In the genomic region with DNA sequence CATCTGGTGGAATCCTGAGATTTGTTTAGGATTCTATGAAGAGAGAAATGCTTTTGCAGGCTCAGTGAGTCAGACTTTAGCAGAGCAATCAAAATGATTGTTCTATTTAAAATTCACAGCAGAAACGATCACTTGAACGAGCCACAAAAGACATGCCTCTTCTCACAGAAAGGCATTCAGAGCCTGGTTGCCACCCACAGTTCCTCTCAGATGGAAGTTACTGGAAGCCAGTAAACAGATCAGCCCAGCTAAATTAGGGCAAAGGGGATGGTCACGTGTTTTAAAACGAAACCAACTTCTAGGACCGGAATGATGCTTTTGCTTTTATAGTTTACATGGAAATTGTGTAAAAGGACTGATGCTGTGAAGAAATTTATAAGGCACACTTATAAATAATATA, we compare ENCODE assay signal across 12 mouse cellular contexts. TPM values are rescaled to one million over a fixed set of nuclear protein-coding genes. Genes with fewer than 3 reads are reported as not detected.
DNase-seq lines count a peak whose midpoint lies in the region; TF ChIP-seq lines count a peak whose summit lies in the region.
"Had no signal": no experiment of that assay in that cellular context is flagged by ENCODE, and none has a peak within 500 bp of the region (broad histone marks: within the 10 kb centered on the region; RNA-seq: fewer than 3 reads in every experiment).

No protein-coding gene starts in this region.

- intact Hi-C loops in gastrocnemius, adult 2 months (cut with DNase I) = no loop called here
- intact Hi-C loops in gastrocnemius, postnatal 14 days (cut with DNase I; ENCODE audit: low total_unique reads) = no loop called here
- intact Hi-C loops in left cerebral cortex, postnatal 36 days (cut with DNase I) = no loop called here

- H3K4me3 ChIP-seq in gastrocnemius, adult 2 months = no peak overlapping the region; the same call in 1 of the 2 replicates
- H3K4me3 ChIP-seq: liver, embryonic 12.5 days; midbrain, embryonic 10.5 days had no signal

- TF ChIP-seq CTCF in gastrocnemius, adult 2 months (IDR thresholded peaks at IDR 0.05) = no peak
- TF ChIP-seq CTCF in brain, embryonic 14.5 days (IDR thresholded peaks at IDR 0.05; ENCODE audit: borderline replicate concordance, extremely low read depth, insufficient read depth, insufficient read length) = no peak

- DNase-seq in gastrocnemius, adult 2 months = no peak
- no peak for DNase-seq in gastrocnemius, postnatal 14 days
- DNase-seq in left cerebral cortex, adult 11 months (ENCODE audit: low spot score) = peak; percentile 59
- DNase-seq in left cerebral cortex, postnatal 36 days (ENCODE audit: low spot score in 2 of 2) = no peak
- peak; percentile 65 for DNase-seq in brain, embryonic 14.5 days (ENCODE audit: low read depth)
- DNase-seq in left cerebral cortex, adult 8-10 months (ENCODE audit: low spot score in 2 of 2) = peak; percentile 37 to 65
- no peak for DNase-seq in spleen, postnatal 14 days (ENCODE audit: low spot score in 2 of 2)
- DNase-seq in testis, postnatal 10 days (ENCODE audit: low spot score) = no peak
- DNase-seq: adrenal gland, postnatal 25 days; thymus, postnatal 25 days had no signal

- no peak for TF ChIP-seq POLR2A in brain, embryonic 14.5 days (IDR thresholded peaks at IDR 0.05; ENCODE audit: borderline replicate concordance, extremely low read depth, insufficient read depth, insufficient read length, poor library complexity, severe bottlenecking)

- H3K27ac ChIP-seq in gastrocnemius, adult 2 months = peak overlapping the region; percentile 46; the same call in 1 of the 2 replicates
- H3K27ac ChIP-seq: liver, embryonic 12.5 days; midbrain, embryonic 10.5 days had no signal

RNA-seq across cellular contexts. Expression of gene Phyhipl, which starts 6.9 kb away (rescaled TPM):
- not detected for total RNA-seq in gastrocnemius, adult 2 months (2021)
- total RNA-seq in gastrocnemius, postnatal 14 days (2021) = under 1 TPM; 0.10 to 0.27 TPM
- total RNA-seq in left cerebral cortex, postnatal 36 days (2021) = 100 to 1,000 TPM; 206 to 216 TPM
- polyA plus RNA-seq in brain, embryonic 14.5 days (2012; rRNA removed) = 51.9 and 102 TPM in 2 replicates
- total RNA-seq in left cerebral cortex, adult 8-10 months (2022) = 100 to 1,000 TPM; 214 to 245 (median 220) TPM

Comparison
In these comparisons a context has a peak if more than half of its experiments do, and no peak if none do; other contexts are left out.
1. DNase-seq: peak in left cerebral cortex, adult 11 months (single experiment), brain, embryonic 14.5 days (single experiment) and left cerebral cortex, adult 8-10 months (2 of 2); none in gastrocnemius, adult 2 months (single experiment), gastrocnemius, postnatal 14 days (single experiment), left cerebral cortex, postnatal 36 days (0 of 2), spleen, postnatal 14 days (0 of 2) and testis, postnatal 10 days (single experiment).
2. RNA of gene Phyhipl, which starts 6.9 kb away (total RNA-seq): 214 to 245 TPM in left cerebral cortex, adult 8-10 months and 206 to 216 TPM in left cerebral cortex, postnatal 36 days; 0.10 to 0.27 TPM in gastrocnemius, postnatal 14 days and not detected in gastrocnemius, adult 2 months; every median in the first group is over 100 times any median in the second.